In the genomic region with DNA sequence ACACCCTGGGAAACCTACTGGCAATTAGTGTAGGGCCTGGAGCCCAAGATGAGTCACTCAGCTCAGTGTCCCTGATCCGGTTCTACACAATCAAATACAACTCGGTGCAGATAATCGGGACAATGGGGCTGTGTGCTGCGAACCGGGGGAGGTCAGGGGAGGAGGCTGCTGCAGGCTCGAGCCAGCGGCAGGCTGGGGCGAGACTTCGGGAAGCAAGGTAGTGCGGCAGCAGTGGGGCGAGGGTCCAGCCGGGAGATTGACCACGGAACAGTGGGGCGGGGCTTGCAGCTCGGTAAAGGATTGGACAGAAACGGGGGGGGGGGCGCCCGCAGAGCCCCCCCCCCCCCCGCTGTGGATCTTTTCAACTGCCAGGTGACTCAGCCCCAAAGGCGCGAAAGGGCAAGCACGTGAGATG, we compare ENCODE assay signal across 8 mouse cellular contexts. TPM values are rescaled to one million over a fixed set of nuclear protein-coding genes. Genes with fewer than 3 reads are reported as not detected.
DNase-seq lines count a peak whose midpoint lies in the region; ATAC-seq and TF ChIP-seq lines count a peak whose summit lies in the region.

No protein-coding gene starts in this region.

- peak; percentile 46 for ATAC-seq in lung, postnatal 0 days
- ATAC-seq in stomach, embryonic 15.5 days (ENCODE audit: insufficient read depth, low FRiP score, low read depth): peak; percentile 36

- H3K9ac ChIP-seq in lung, postnatal 0 days (replicated peaks; ENCODE audit: low read depth): 0 out of 2 replicates have a peak overlapping the region, but pooled peaks have one; percentile 19
- peak overlapping the region; percentile 41 for H3K9ac ChIP-seq in stomach, embryonic 15.5 days

- peaks cover 32% of the 10 kb centered on the region for H3K4me1 ChIP-seq in heart, embryonic 10.5 days
- no peaks in the 10 kb centered on the region; the same call in 1 of the 2 replicates for H3K4me1 ChIP-seq in embryonic fibroblast, embryonic 13.5 days (ENCODE audit: control insufficient read depth, insufficient read depth, low read length)
- H3K4me1 ChIP-seq in lung, postnatal 0 days (ENCODE audit: insufficient read depth, low read depth, low read length): no peaks in the 10 kb centered on the region
- H3K4me1 ChIP-seq in stomach, embryonic 15.5 days: peaks cover 7% of the 10 kb centered on the region; the same call in 1 of the 2 replicates

- H3K36me3 ChIP-seq in heart, embryonic 10.5 days: peaks cover 39% of the 10 kb centered on the region
- H3K36me3 ChIP-seq in lung, postnatal 0 days (ENCODE audit: insufficient read depth, low read length): no peaks in the 10 kb centered on the region
- peaks cover 7% of the 10 kb centered on the region; the same call in 1 of the 2 replicates for H3K36me3 ChIP-seq in stomach, embryonic 15.5 days

- H3K4me2 ChIP-seq in lung, postnatal 0 days (replicated peaks; ENCODE audit: low read depth, low read length): peak overlapping the region; percentile 84
- peak overlapping the region; percentile 87 for H3K4me2 ChIP-seq in stomach, embryonic 15.5 days

- TF ChIP-seq EP300 in lung, postnatal 0 days (IDR thresholded peaks at IDR 0.05): no peak

- peak overlapping the region; percentile 73 for H3K4me3 ChIP-seq in heart, embryonic 10.5 days
- peak overlapping the region; percentile 25 for H3K4me3 ChIP-seq in embryonic fibroblast, embryonic 13.5 days (ENCODE audit: insufficient read depth, low read length)
- peak overlapping the region; percentile 46 for H3K4me3 ChIP-seq in lung, postnatal 0 days (ENCODE audit: low read depth, low read length)
- peak overlapping the region; percentile 60 for H3K4me3 ChIP-seq in stomach, embryonic 15.5 days (replicated peaks)

- DNase-seq in heart, embryonic 10.5 days (ENCODE audit: low spot score): no peak
- DNase-seq in heart, adult 11 months: no peak
- DNase-seq in MN1 (ENCODE audit: low spot score): peak; percentile 74
- peak; percentile 55 for DNase-seq in kidney, adult 11 months
- DNase-seq in lung, postnatal 0 days (ENCODE audit: low spot score): peak; percentile 32
- no peak for DNase-seq in gastrocnemius, adult 8-10 months (ENCODE audit: low spot score in 2 of 2)

- no peaks in the 10 kb centered on the region for H3K9me3 ChIP-seq in heart, embryonic 10.5 days
- H3K9me3 ChIP-seq in lung, postnatal 0 days (ENCODE audit: low read length): no peaks in the 10 kb centered on the region
- no peaks in the 10 kb centered on the region for H3K9me3 ChIP-seq in stomach, embryonic 15.5 days

- H3K27me3 ChIP-seq in heart, embryonic 10.5 days (ENCODE audit: insufficient read depth, poor library complexity, severe bottlenecking): no peaks in the 10 kb centered on the region; the same call in 1 of the 2 replicates
- H3K27me3 ChIP-seq in lung, postnatal 0 days (replicated peaks; ENCODE audit: insufficient read depth, low read length): no peaks in the 10 kb centered on the region
- H3K27me3 ChIP-seq in stomach, embryonic 15.5 days (replicated peaks): no peaks in the 10 kb centered on the region

- peak overlapping the region; percentile 84 for H3K27ac ChIP-seq in heart, embryonic 10.5 days
- no peak overlapping the region for H3K27ac ChIP-seq in embryonic fibroblast, embryonic 13.5 days (ENCODE audit: insufficient read depth, low read length)
- H3K27ac ChIP-seq in lung, postnatal 0 days (ENCODE audit: low read length): 0 out of 2 replicates have a peak overlapping the region, but pooled peaks have one; percentile 9
- H3K27ac ChIP-seq in stomach, embryonic 15.5 days: peak overlapping the region; percentile 65; the same call in 1 of the 2 replicates

- peak; percentile 48 for TF ChIP-seq POLR2A in embryonic fibroblast, embryonic 13.5 days (IDR thresholded peaks at IDR 0.05; ENCODE audit: low read depth, low read length)

- no peak for TF ChIP-seq CTCF in embryonic fibroblast, embryonic 13.5 days (IDR thresholded peaks at IDR 0.05; ENCODE audit: borderline replicate concordance, insufficient read depth, low read length)
- TF ChIP-seq CTCF in lung, postnatal 0 days (IDR thresholded peaks at IDR 0.05): no peak

- 1% methylated on average over 16 of the region's 22 CpGs for WGBS in heart, embryonic 10.5 days
- 0% methylated on average over 12 of the region's 22 CpGs for WGBS in lung, postnatal 0 days
- under 1% methylated on average over 14 of the region's 22 CpGs for WGBS in stomach, embryonic 15.5 days

RNA-seq across cellular contexts. Expression of gene Lpar2, which starts 0.3 kb away (rescaled TPM):
- polyA plus RNA-seq in heart, embryonic 10.5 days (2016; fragmentation: Nextera tagmentation; extraction: Ambion mirVana): 0.32 and 0.73 TPM in 2 replicates
- polyA plus RNA-seq in embryonic fibroblast, embryonic 13.5 days (2011; ENCODE audit: insufficient read length, low read depth, missing spikeins): 2.9 and 4.0 TPM in 2 replicates
- 0.52 and 0.56 TPM in 2 replicates for polyA plus RNA-seq in lung, postnatal 0 days (2015; fragmentation: Nextera tagmentation; extraction: Ambion mirVana)
- 0.50 and 0.58 TPM in 2 replicates for polyA plus RNA-seq in stomach, embryonic 15.5 days (2015; fragmentation: Nextera tagmentation; extraction: Ambion mirVana)
- total RNA-seq in gastrocnemius, adult 8-10 months (2022): under 1 TPM in 3 of 4 experiments, not detected in 1; 0.07 to 0.13 (median 0.07) TPM

RNA-seq across cellular contexts. Expression of gene Pbx4, which starts 10.3 kb away (rescaled TPM):
- polyA plus RNA-seq in heart, embryonic 10.5 days (2016; fragmentation: Nextera tagmentation; extraction: Ambion mirVana): 5.6 and 6.3 TPM in 2 replicates
- 2.5 and 3.6 TPM in 2 replicates for polyA plus RNA-seq in embryonic fibroblast, embryonic 13.5 days (2011; ENCODE audit: insufficient read length, low read depth, missing spikeins)
- polyA plus RNA-seq in lung, postnatal 0 days (2015; fragmentation: Nextera tagmentation; extraction: Ambion mirVana): 15.9 and 17.0 TPM in 2 replicates
- 4.4 and 5.9 TPM in 2 replicates for polyA plus RNA-seq in stomach, embryonic 15.5 days (2015; fragmentation: Nextera tagmentation; extraction: Ambion mirVana)
- total RNA-seq in gastrocnemius, adult 8-10 months (2022): not detected

RNA-seq across cellular contexts. Expression of gene Gmip, which starts 13.5 kb away (rescaled TPM):
- polyA plus RNA-seq in heart, embryonic 10.5 days (2016; fragmentation: Nextera tagmentation; extraction: Ambion mirVana): 10.3 and 10.7 TPM in 2 replicates
- 13.5 and 15.9 TPM in 2 replicates for polyA plus RNA-seq in embryonic fibroblast, embryonic 13.5 days (2011; ENCODE audit: insufficient read length, low read depth, missing spikeins)
- 8.4 and 8.6 TPM in 2 replicates for polyA plus RNA-seq in lung, postnatal 0 days (2015; fragmentation: Nextera tagmentation; extraction: Ambion mirVana)
- polyA plus RNA-seq in stomach, embryonic 15.5 days (2015; fragmentation: Nextera tagmentation; extraction: Ambion mirVana): 8.7 and 10.1 TPM in 2 replicates
- total RNA-seq in gastrocnemius, adult 8-10 months (2022): 1 to 10 TPM; 2.7 to 5.3 (median 3.5) TPM

RNA-seq across cellular contexts. Expression of gene Zfp866, which starts 31.0 kb away (rescaled TPM):
- polyA plus RNA-seq in heart, embryonic 10.5 days (2016; fragmentation: Nextera tagmentation; extraction: Ambion mirVana): 20.4 and 26.4 TPM in 2 replicates
- 22.9 and 31.2 TPM in 2 replicates for polyA plus RNA-seq in embryonic fibroblast, embryonic 13.5 days (2011; ENCODE audit: insufficient read length, low read depth, missing spikeins)
- 12.8 and 13.2 TPM in 2 replicates for polyA plus RNA-seq in lung, postnatal 0 days (2015; fragmentation: Nextera tagmentation; extraction: Ambion mirVana)
- 24.7 and 25.4 TPM in 2 replicates for polyA plus RNA-seq in stomach, embryonic 15.5 days (2015; fragmentation: Nextera tagmentation; extraction: Ambion mirVana)
- total RNA-seq in gastrocnemius, adult 8-10 months (2022): 10 to 100 TPM; 11.1 to 16.1 (median 12.4) TPM

RNA-seq across cellular contexts. Expression of gene Atp13a1, which starts 31.0 kb away (rescaled TPM):
- polyA plus RNA-seq in heart, embryonic 10.5 days (2016; fragmentation: Nextera tagmentation; extraction: Ambion mirVana): 43.2 and 48.3 TPM in 2 replicates
- polyA plus RNA-seq in embryonic fibroblast, embryonic 13.5 days (2011; ENCODE audit: insufficient read length, low read depth, missing spikeins): 27.1 and 28.0 TPM in 2 replicates
- 21.2 and 21.6 TPM in 2 replicates for polyA plus RNA-seq in lung, postnatal 0 days (2015; fragmentation: Nextera tagmentation; extraction: Ambion mirVana)
- polyA plus RNA-seq in stomach, embryonic 15.5 days (2015; fragmentation: Nextera tagmentation; extraction: Ambion mirVana): 48.0 and 53.9 TPM in 2 replicates
- 1 to 10 TPM; 6.7 to 9.7 (median 8.8) TPM for total RNA-seq in gastrocnemius, adult 8-10 months (2022)

Comparison
In these comparisons a context has a peak if more than half of its experiments do, and no peak if none do; other contexts are left out.
1. DNase-seq: peak in MN1 (single experiment), kidney, adult 11 months (single experiment) and lung, postnatal 0 days (single experiment); none in heart, embryonic 10.5 days (single experiment), heart, adult 11 months (single experiment) and gastrocnemius, adult 8-10 months (0 of 2).
2. Peak in every context shown above with its lines, with median percentiles within 50 percentile points of each other: H3K4me3 ChIP-seq.